8 mouse cellular contexts compared by ENCODE assay signal in genomic region chr9:100395711-100396110, GRCm38 (mm10).
DNase-seq lines count a peak whose midpoint lies in the region; TF ChIP-seq lines count a peak whose summit lies in the region.

No protein-coding gene starts in this region.

- DNase-seq in A20 (ENCODE audit: low read depth, low spot score) (peak; percentile 61), ES-E14 (ENCODE audit: low read depth, low spot score) (peak; percentile 78)
- DNase-seq in cerebellum, adult 11-12 months = peak; percentile 4
- DNase-seq in frontal cortex, postnatal 36 days (ENCODE audit: low spot score in 2 of 2) = peak; percentile 77 to 83
- DNase-seq in kidney, postnatal 36 days = peak; percentile 65 to 92
- peak; percentile 58 to 74 for DNase-seq in lung, adult 18-20 months
- DNase-seq in right cerebral cortex, postnatal 14 days = peak; percentile 86
- DNase-seq in urinary bladder, postnatal 25 days (ENCODE audit: low spot score) = peak; percentile 82

- in situ Hi-C loops in ES-E14 (cut with MboI; ENCODE audit: low sequenced_read_pairs in 2 of 2, unreplicated experiment in 2 of 2) = loop anchor here in 1 of 2 experiments (25.0 kb wide), 2 partner anchors 558 to 633 kb away; no protein-coding TSS in a partner anchor

- no peak overlapping the region for H3K27ac ChIP-seq in ES-E14 (ENCODE audit: insufficient read depth, low read depth, low read length, poor library complexity, severe bottlenecking)

- H3K4me3 ChIP-seq in ES-E14 (ENCODE audit: insufficient read depth in 1 of 2, low read depth in 1 of 2, low read length in 2 of 2, poor library complexity in 1 of 2, severe bottlenecking in 1 of 2) = no peak overlapping the region

- H3K4me1 ChIP-seq in ES-E14 (ENCODE audit: control insufficient read depth in 2 of 2, insufficient read depth in 2 of 2, low read length in 2 of 2, poor library complexity in 1 of 2) = no peaks in the 10 kb centered on the region

- H3K9ac ChIP-seq in ES-E14 (ENCODE audit: insufficient read depth, low read depth, low read length, poor library complexity, severe bottlenecking) = no peak overlapping the region

- no peaks in the 10 kb centered on the region for H3K9me3 ChIP-seq in ES-E14 (ENCODE audit: control insufficient read depth, insufficient read depth, low read depth, low read length)

- H3K36me3 ChIP-seq in ES-E14 (ENCODE audit: control insufficient read depth, insufficient read depth, low read length, poor library complexity, severe bottlenecking) = no peaks in the 10 kb centered on the region

TF ChIP-seq in ES-E14, 5 proteins besides CTCF, POLR2A, EP300 and RAD21:
- TF ChIP-seq ZC3H11A (IDR thresholded peaks at IDR 0.05; ENCODE audit: borderline replicate concordance, low read depth, low read length) (0 out of 2 replicates have a peak, but pooled peaks have one; percentile 1), CHD2 (IDR thresholded peaks at IDR 0.05; ENCODE audit: low read depth, low read length) (no peak), MAFK (IDR thresholded peaks at IDR 0.05; ENCODE audit: insufficient read depth, low read depth, low read length) (no peak)

Comparison
In these comparisons a context has a peak if more than half of its experiments do, and no peak if none do; other contexts are left out.
1. DNase-seq: peak in every context shown above with its lines; median percentile 86 in right cerebral cortex, postnatal 14 days; 82 in urinary bladder, postnatal 25 days; 80 in frontal cortex, postnatal 36 days; 78 in kidney, postnatal 36 days; 78 in ES-E14; 66 in lung, adult 18-20 months; 61 in A20; 4 in cerebellum, adult 11-12 months.